Mouse (Mus musculus) myocyte (in vitro differentiated cells): Measurements from ENCODE around the gene Siglec1. TPM values are rescaled to one million over a fixed set of nuclear protein-coding genes. Genes with fewer than 3 reads are reported as not detected.
"Not testable (repeated sequence)": the region's sequence is repeated elsewhere in the genome, so short reads cannot be mapped to it uniquely, and the experiment has no call there.

Experiments
- H3K27me3 ChIP-seq: one replicate; pipeline ENCODE4 v1.6.1; 2011; ENCODE audit not compliant: control insufficient read depth, insufficient read depth, insufficient read length
- H3K36me3 ChIP-seq: one replicate; pipeline ENCODE4 v1.6.1; 2011; ENCODE audit not compliant: control insufficient read depth, insufficient read depth
- H3K4me2 ChIP-seq: one replicate; pipeline ENCODE4 v1.6.1; 2011; ENCODE audit warnings: low read depth, control low read depth
- H3K4me3 ChIP-seq: one replicate; pipeline ENCODE4 v1.5.1; 2011; ENCODE audit warnings: mild to moderate bottlenecking, control low read depth, moderate library complexity
- H3K79me2 ChIP-seq: one replicate; pipeline ENCODE4 v1.6.1; 2011; ENCODE audit not compliant: control insufficient read depth, insufficient read depth
- H3ac ChIP-seq: one replicate; pipeline ENCODE4 v1.6.1; 2011; ENCODE audit not compliant: control insufficient read depth, insufficient read length
- CEBPB ChIP-seq: IDR thresholded peaks from 2 replicates; pipeline ENCODE4 v1.6.1; 2011; ENCODE audit warnings: mild to moderate bottlenecking, moderate library complexity; ENCODE audit not compliant: poor library complexity, insufficient read depth, severe bottlenecking
- E2F4 ChIP-seq: IDR thresholded peaks from one replicate; pipeline ENCODE4 v1.6.1; 2011; ENCODE audit warnings: mild to moderate bottlenecking, control low read depth, moderate library complexity; ENCODE audit not compliant: insufficient read depth
- MAX ChIP-seq: IDR thresholded peaks from one replicate; pipeline ENCODE4 v1.6.1; 2011; ENCODE audit warnings: low read depth, mild to moderate bottlenecking, control low read depth
- MYOD1 ChIP-seq, 3 experiments: IDR thresholded peaks; one replicate each; pipeline ENCODE4 v1.6.1; 2011; ENCODE audit warnings: control low read depth in 2 of 3, low read depth in 2 of 3, mild to moderate bottlenecking in 2 of 3, moderate library complexity in 1 of 3; ENCODE audit not compliant: insufficient read length in 2 of 3, control insufficient read depth in 1 of 3
- MYOG ChIP-seq, 3 experiments: IDR thresholded peaks; one replicate each; pipeline ENCODE4 v1.6.1; 2011; ENCODE audit warnings: control low read depth in 2 of 3, low read depth in 2 of 3, mild to moderate bottlenecking in 2 of 3; ENCODE audit not compliant: insufficient read length in 2 of 3, control insufficient read depth in 1 of 3, insufficient read depth in 1 of 3
- POLR2A ChIP-seq: IDR thresholded peaks from one replicate; pipeline ENCODE4 v1.6.1; 2011; ENCODE audit warnings: low read depth, mild to moderate bottlenecking, control low read depth, moderate library complexity; ENCODE audit not compliant: insufficient read length
- POLR2AphosphoS2 ChIP-seq: IDR thresholded peaks from one replicate; pipeline ENCODE4 v1.6.1; 2011; ENCODE audit warnings: low read depth, control low read depth; ENCODE audit not compliant: insufficient read length
- REST ChIP-seq: IDR thresholded peaks from one replicate; pipeline ENCODE4 v1.6.1; 2011; ENCODE audit warnings: mild to moderate bottlenecking, control low read depth, moderate library complexity; ENCODE audit not compliant: insufficient read depth, insufficient read length
- SRF ChIP-seq: IDR thresholded peaks from one replicate; pipeline ENCODE4 v1.6.1; 2011; ENCODE audit warnings: low read depth; ENCODE audit not compliant: control insufficient read depth, insufficient read length
- TCF12 ChIP-seq: IDR thresholded peaks from one replicate; pipeline ENCODE4 v1.6.1; 2011; ENCODE audit warnings: mild to moderate bottlenecking, control low read depth; ENCODE audit not compliant: poor library complexity, insufficient read depth, severe bottlenecking
- TCF3 ChIP-seq: IDR thresholded peaks from one replicate; pipeline ENCODE4 v1.6.1; 2011; ENCODE audit warnings: low read depth, control low read depth; ENCODE audit not compliant: insufficient read length
- USF1 ChIP-seq: IDR thresholded peaks from one replicate; pipeline ENCODE4 v1.6.1; 2011; ENCODE audit warnings: low read depth, mild to moderate bottlenecking, control low read depth, moderate library complexity
- polyA plus RNA-seq: library from polyadenylated mRNA; unstranded; fragments of >200 nt; fragmentation: generic; extraction: Trizol; gene quantifications from one replicate; pipeline ENCODE4 v1.2.1, GENCODE M21; 2012; ENCODE audit warnings: missing spikeins

Siglec1 gene
- polyA plus RNA-seq, 1 experiment = not detected

DNA sequence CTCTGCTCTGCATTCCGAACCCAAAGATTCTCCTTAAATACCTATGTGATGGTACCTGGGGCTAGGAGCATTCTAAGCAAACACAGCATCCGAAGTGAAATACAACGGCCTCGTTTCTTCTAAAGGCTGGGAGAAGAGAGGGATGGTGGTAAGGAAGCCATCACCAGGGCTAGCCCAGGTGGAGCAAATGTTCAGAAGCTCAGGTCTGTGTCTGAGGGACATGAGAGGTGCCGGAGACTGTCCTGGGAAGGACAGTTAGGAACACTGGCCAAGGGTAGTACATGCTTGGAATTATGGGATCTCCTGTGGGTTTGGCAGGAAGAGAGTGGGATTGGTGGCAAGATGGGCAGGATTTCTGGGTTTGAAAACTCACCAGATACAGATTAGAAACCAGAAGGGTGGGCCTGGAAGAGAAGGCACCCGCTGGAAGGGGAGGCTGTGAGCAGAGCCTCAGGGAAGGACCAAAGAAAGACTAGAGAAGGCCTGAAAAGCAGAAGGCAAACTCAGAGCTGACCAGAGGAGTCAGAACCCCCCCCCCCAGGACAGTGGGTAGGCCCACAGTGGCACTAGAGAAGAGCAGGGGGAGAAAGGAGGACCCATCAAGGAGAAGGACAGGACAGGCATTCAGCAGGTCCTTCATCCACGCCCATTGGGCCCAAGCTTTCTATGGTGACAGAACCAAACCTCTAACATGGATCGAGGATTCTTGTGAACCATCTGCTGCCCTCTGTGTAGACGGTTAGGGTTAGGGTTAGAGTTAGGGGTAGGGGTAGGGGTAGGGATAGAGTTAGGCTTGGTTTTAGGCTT, 38.8 kb upstream of the Siglec1 start:
- Histone ChIP-seq H3K27me3 (no peaks in the 10 kb centered on the region), H3K79me2 (no peaks in the 10 kb centered on the region), H3K4me2 (no peak overlapping the region), H3K4me3 (no peak overlapping the region), H3ac (no peak overlapping the region), H3K36me3 (no peaks in the 10 kb centered on the region)
- TF ChIP-seq POLR2A (no peak), SRF (no peak), TCF3 (no peak), MAX (no peak), CEBPB (no peak), E2F4 (no peak), MYOG (IDR thresholded peaks at IDR 0.05; ENCODE audit: control insufficient read depth in 1 of 3, insufficient read depth in 1 of 3, insufficient read length in 2 of 3, low read depth in 2 of 3) (no peak), MYOD1 (IDR thresholded peaks at IDR 0.05; ENCODE audit: control insufficient read depth in 1 of 3, insufficient read length in 2 of 3, low read depth in 2 of 3) (no peak), TCF12 (no peak), REST (no peak), USF1 (no peak), POLR2AphosphoS2 (no peak)

DNA sequence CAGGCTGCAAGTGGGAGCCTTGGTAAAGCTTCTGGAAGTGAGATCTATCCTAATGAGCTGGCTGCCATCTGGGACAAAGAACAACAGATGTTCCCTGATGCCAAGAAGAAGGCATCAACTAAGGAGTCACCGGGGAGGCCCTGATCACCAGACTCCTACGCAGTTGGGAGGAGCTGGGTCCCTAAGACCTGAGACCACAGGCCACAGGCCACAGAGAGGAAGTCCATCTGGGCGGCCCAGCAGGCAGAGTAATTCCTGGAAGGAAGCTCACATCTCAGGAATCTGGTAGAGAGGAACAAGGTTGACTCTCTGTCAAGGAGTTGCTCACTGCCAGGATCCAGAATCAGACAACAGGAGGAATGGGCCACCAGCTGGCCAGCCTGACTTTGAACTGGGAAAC, 37.6 kb upstream of the Siglec1 start:
- Histone ChIP-seq H3K36me3 (no peaks in the 10 kb centered on the region), H3ac (no peak overlapping the region), H3K4me2 (peak overlapping the region; percentile 50), H3K79me2 (no peaks in the 10 kb centered on the region), H3K4me3 (no peak overlapping the region), H3K27me3 (no peaks in the 10 kb centered on the region)
- TF ChIP-seq USF1 (no peak), MYOD1 (IDR thresholded peaks at IDR 0.05; ENCODE audit: control insufficient read depth in 1 of 3, insufficient read length in 2 of 3, low read depth in 2 of 3) (peak in 1 of 3 experiments; percentile 54)

DNA sequence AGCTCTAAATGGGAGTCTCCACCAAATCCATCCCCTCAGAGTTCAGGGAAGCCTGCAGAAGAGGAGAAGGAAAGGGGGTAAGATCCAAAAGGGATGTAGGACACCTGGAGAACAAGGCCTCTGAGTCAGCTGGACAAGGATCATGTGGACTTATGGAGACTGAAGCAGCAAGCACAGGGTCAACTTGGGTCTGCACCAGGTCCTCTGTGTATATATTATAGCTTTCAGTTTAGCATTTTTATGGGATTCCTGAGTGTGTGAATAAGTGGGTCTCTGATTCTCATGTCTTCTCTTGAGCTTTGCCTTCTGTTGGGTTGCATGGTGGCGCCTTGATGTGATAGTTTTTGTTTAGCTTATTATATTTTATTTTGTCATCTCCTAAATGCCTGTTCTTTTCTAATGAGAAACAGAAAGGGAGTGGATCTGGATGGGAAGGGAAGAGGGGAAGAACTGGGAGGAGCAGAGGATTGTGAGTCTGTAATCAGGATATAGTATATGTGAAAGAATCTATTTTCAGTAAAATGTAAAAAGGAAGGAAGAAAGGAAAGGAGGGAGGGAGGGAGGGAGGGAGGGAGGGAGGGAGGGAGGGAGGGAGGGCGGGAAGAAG, 32.5 kb upstream of the Siglec1 start:
- Histone ChIP-seq H3ac (no peak overlapping the region), H3K4me3 (no peak overlapping the region)
- TF ChIP-seq MAX (no peak), MYOD1 (IDR thresholded peaks at IDR 0.05; ENCODE audit: control insufficient read depth in 1 of 3, insufficient read length in 2 of 3, low read depth in 2 of 3) (no peak), SRF (no peak), USF1 (no peak), POLR2AphosphoS2 (no peak), TCF3 (no peak), CEBPB (no peak), REST (no peak), TCF12 (no peak), POLR2A (no peak), MYOG (IDR thresholded peaks at IDR 0.05; ENCODE audit: control insufficient read depth in 1 of 3, insufficient read depth in 1 of 3, insufficient read length in 2 of 3, low read depth in 2 of 3) (no peak), E2F4 (no peak)

DNA sequence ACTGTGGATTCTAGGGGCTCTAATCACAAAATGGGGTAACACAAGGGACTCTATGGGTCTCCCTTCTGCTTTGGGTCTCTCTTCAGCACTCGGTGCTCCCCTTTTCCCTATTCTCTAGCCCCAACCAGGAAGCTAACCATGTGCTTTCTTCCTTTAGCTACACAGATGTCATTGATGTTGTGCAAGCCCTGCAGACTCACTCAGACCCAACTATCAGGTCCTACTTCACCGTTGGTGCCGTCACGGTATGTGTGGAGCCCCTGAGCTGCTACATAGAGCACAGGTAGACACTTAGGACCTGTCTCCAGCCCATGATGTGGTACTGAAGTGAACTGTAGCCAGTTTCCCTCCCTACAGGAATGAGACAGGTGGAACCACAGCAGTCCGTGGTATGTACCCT, 19.4 kb upstream of the Siglec1 start:
- Histone ChIP-seq H3ac (no peak overlapping the region), H3K4me3 (no peak overlapping the region), H3K4me2 (no peak overlapping the region), H3K79me2 (no peaks in the 10 kb centered on the region), H3K36me3 (no peaks in the 10 kb centered on the region), H3K27me3 (no peaks in the 10 kb centered on the region)
- TF ChIP-seq MAX (no peak), POLR2AphosphoS2 (no peak), TCF3 (no peak), POLR2A (no peak), SRF (no peak), MYOD1 (IDR thresholded peaks at IDR 0.05; ENCODE audit: control insufficient read depth in 1 of 3, insufficient read length in 2 of 3, low read depth in 2 of 3) (no peak), REST (no peak), E2F4 (no peak), MYOG (IDR thresholded peaks at IDR 0.05; ENCODE audit: control insufficient read depth in 1 of 3, insufficient read depth in 1 of 3, insufficient read length in 2 of 3, low read depth in 2 of 3) (no peak), USF1 (no peak), TCF12 (no peak), CEBPB (no peak)

More for the DNA sequence above, 32.5 kb upstream of the Siglec1 start:
- H3K36me3 ChIP-seq = no peaks in the 10 kb centered on the region
- H3K27me3 ChIP-seq = no peaks in the 10 kb centered on the region
- H3K4me2 ChIP-seq = no peak overlapping the region
- H3K79me2 ChIP-seq = no peaks in the 10 kb centered on the region

DNA sequence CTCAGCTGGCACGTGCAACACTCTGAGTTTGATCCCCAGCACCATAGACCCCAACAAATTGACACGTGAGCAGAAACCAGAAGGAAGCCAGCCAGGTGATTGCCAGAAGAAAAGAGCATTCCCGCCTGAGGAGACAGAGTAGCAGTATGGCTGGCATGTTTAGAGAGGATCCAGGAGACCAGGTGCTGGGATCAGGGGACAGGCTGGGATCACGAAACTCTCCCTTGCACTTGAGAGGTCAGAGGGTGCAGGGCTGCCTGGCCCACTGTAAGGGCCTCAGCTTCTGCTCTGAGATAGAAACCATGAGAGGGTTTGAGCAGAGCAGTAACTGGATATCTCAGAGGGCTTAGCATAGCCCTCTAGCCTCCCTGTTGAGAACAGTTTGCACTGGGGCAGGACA, 18.5 kb upstream of the Siglec1 start:
- not testable (repeated sequence) for H3K27me3 ChIP-seq, H3K4me2 ChIP-seq, H3ac ChIP-seq, H3K36me3 ChIP-seq, H3K79me2 ChIP-seq, H3K4me3 ChIP-seq
